Mouse (Mus musculus): Measurements from ENCODE around the gene Mybpc3. TPM values are rescaled to one million over a fixed set of nuclear protein-coding genes. Genes with fewer than 3 reads are reported as not detected.
A peak's percentile ranks its signal among the peaks of the same experiment; 100 is the strongest.

The Mybpc3 gene
- polyA plus RNA-seq, 1 experiment from 2014 or later, result not detected

DNA sequence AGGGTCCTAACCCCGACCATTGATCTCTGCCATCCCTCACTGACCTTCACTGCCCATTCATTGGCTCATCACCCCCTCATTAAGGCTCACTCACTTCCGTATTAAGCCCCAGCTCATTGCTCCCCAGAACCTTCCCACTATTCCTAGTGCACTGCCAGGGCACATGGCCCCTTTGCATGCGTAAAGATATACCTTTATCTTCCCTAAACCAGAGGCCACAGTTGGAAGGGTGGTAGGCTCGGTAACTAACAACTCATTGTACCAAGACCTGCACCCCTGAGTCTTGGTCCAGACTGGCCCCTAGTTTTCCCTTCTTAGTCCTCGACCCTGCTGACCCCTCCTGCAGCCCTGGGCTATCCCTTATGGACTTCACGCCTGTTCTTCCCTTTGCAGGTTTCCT, 4.1 kb upstream of the Mybpc3 start:
- Histone ChIP-seq H3K4me3 (replicated peaks) (no peak overlapping the region), H3K36me3 (no peaks in the 10 kb centered on the region), H3K9me3 (replicated peaks) (no peaks in the 10 kb centered on the region), H3K27ac (replicated peaks) (no peak overlapping the region), H3K4me2 (no peak overlapping the region), H3K9ac (replicated peaks) (no peak overlapping the region), H3K4me1 (peaks cover 3% of the 10 kb centered on the region; the same call in 1 of the 2 replicates), H3K27me3 (replicated peaks) (peaks cover 8% of the 10 kb centered on the region)
- WGBS, result 72% methylated on average over 6 of the region's 6 CpGs
- no peak for ATAC-seq (ENCODE audit: low FRiP score)

DNA sequence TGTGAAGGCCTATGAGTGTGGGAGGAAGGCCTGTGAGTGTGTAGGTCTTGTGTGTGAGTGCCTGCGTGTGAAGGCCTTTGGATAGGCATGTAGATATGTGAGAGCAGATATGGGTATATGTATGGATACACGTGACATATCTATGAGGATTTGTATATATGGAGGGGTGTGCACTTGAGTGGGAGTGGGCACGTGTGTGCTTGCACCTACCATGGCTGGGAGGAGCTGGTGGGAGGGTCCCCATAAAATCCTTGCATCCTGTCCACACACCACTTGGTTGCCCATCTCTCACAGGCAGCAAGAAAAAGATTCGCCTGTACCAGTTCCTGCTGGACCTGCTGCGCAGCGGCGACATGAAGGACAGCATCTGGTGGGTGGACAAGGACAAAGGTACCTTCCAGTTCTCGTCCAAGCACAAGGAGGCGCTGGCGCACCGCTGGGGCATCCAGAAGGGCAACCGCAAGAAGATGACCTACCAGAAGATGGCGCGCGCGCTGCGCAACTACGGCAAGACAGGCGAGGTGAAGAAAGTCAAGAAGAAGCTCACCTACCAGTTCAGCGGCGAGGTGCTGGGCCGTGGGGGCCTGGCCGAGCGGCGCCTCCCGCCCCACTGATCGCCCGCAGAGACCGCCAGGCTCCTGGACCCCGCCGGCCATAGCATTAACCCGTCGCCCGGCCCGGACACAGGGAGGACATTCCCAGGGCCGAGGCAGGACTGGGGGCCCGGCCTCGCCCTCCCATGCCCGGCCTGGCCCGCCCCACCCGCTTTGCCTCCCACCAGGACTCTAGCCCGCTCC, 3.0 kb upstream of the Mybpc3 start:
- H3K27ac ChIP-seq (replicated peaks), result no peak overlapping the region
- H3K9me3 ChIP-seq (replicated peaks), result no peaks in the 10 kb centered on the region
- peak overlapping the region; percentile 70 for H3K4me2 ChIP-seq
- ATAC-seq (ENCODE audit: low FRiP score), result no peak; the same call in 1 of the 2 replicates
- H3K27me3 ChIP-seq (replicated peaks), result peaks cover 8% of the 10 kb centered on the region
- H3K4me1 ChIP-seq, result peaks cover 3% of the 10 kb centered on the region; the same call in 1 of the 2 replicates
- WGBS, result 8% methylated on average over 40 of the region's 42 CpGs
- peak overlapping the region; percentile 41; the same call in 1 of the 2 replicates for H3K9ac ChIP-seq (replicated peaks)
- peak overlapping the region; percentile 31 for H3K4me3 ChIP-seq (replicated peaks)
- no peaks in the 10 kb centered on the region for H3K36me3 ChIP-seq

DNA sequence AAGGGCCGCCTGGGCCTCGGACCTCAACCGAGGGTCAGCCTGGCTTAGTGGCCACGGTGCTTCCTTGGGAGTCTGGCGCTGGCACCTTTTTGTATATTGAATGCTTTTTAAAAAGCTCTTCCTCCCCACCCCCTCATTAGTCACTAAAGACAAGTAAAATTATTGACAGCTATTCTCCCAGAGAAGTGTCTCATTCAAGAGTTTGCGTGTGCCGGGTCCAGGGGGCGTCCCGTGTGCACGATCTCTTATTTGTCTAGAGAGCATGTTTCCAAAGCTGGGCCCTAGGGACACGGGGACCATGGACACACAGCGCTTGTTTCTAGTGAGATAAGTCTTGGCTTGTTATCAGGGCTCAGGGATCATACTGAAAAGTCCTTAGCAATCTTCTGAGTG, 2.4 kb upstream of the Mybpc3 start:
- Histone ChIP-seq H3K4me3 (replicated peaks) (peak overlapping the region; percentile 31), H3K4me1 (peaks cover 3% of the 10 kb centered on the region; the same call in 1 of the 2 replicates), H3K27me3 (replicated peaks) (peaks cover 8% of the 10 kb centered on the region), H3K27ac (replicated peaks) (no peak overlapping the region), H3K9ac (replicated peaks) (peak overlapping the region; percentile 41; the same call in 1 of the 2 replicates), H3K36me3 (no peaks in the 10 kb centered on the region), H3K4me2 (peak overlapping the region; percentile 70), H3K9me3 (replicated peaks) (no peaks in the 10 kb centered on the region)
- WGBS, result 31% methylated on average over 12 of the region's 12 CpGs
- no peak for ATAC-seq (ENCODE audit: low FRiP score)

DNA sequence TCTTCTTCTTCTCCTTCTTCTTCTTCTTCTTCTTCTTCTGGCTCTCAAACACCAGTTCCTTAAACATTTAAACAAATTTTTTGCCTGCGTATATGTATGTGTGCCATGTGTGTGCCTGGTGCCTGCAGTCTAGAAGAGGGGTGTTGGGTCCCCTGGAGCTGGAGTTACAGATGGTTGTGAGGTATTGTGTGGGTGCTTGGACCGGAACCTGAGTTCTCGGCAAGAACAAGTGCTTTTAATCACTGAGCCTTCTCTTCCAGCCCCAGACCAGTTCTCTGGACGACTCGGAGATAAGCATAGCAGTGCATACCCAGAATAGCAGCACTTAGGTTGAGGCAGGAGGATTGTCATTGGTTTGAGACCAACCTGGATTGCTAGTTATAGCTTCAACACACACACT, 1.1 kb upstream of the Mybpc3 start:
- ATAC-seq (ENCODE audit: low FRiP score), result no peak
- 86% methylated on average over 5 of the region's 5 CpGs for WGBS
- H3K9ac ChIP-seq (replicated peaks), result no peak overlapping the region
- peaks cover 3% of the 10 kb centered on the region; the same call in 1 of the 2 replicates for H3K4me1 ChIP-seq
- H3K36me3 ChIP-seq, result no peaks in the 10 kb centered on the region
- no peak overlapping the region for H3K4me3 ChIP-seq (replicated peaks)
- H3K9me3 ChIP-seq (replicated peaks), result no peaks in the 10 kb centered on the region
- peaks cover 8% of the 10 kb centered on the region for H3K27me3 ChIP-seq (replicated peaks)
- H3K4me2 ChIP-seq, result no peak overlapping the region
- H3K27ac ChIP-seq (replicated peaks), result no peak overlapping the region

DNA sequence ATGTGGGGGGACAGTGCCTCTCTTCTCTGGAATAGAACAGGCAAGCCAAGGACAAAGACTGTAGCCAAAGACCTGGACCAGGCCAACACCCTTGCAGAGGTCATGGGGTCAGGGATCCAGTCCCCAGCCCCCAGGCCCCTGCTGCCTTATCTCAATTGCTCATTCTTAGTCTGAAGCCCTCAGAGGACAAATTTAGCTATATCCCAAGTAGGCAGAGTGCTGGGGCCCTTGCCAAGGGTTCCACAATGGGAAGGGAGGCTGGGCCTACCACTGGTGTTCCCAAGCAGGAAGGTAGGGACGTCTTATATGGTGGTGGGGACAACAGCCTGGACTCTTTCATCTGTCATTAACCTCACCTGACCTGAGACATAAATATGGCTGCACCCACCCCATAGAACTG, 703 bp downstream of the Mybpc3 start:
- H3K27me3 ChIP-seq (replicated peaks), result peaks cover 8% of the 10 kb centered on the region
- no peaks in the 10 kb centered on the region for H3K36me3 ChIP-seq
- H3K4me3 ChIP-seq (replicated peaks), result no peak overlapping the region
- WGBS, result 82% methylated on average over 1 of the region's 1 CpGs
- H3K4me1 ChIP-seq, result peaks cover 3% of the 10 kb centered on the region; the same call in 1 of the 2 replicates
- H3K4me2 ChIP-seq, result no peak overlapping the region
- ATAC-seq (ENCODE audit: low FRiP score), result no peak
- no peak overlapping the region for H3K27ac ChIP-seq (replicated peaks)
- no peak overlapping the region for H3K9ac ChIP-seq (replicated peaks)
- H3K9me3 ChIP-seq (replicated peaks), result no peaks in the 10 kb centered on the region

DNA sequence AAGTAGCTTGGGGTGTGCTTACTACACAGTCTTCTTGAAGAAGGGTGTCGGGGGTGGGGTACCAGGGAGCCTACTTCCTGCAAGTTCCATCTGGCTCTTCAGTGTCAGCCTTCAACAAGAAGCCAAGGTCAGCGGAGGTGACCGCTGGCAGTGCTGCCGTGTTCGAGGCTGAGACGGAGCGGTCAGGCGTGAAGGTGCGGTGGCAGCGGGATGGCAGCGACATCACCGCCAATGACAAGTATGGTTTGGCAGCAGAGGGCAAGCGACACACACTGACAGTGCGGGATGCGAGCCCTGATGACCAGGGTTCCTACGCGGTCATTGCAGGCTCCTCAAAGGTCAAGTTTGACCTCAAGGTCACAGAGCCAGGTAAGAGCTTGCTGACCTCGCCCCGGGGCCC, 1.1 kb downstream of the Mybpc3 start:
- H3K27me3 ChIP-seq (replicated peaks), result peaks cover 8% of the 10 kb centered on the region
- no peak overlapping the region for H3K9ac ChIP-seq (replicated peaks)
- H3K9me3 ChIP-seq (replicated peaks), result no peaks in the 10 kb centered on the region
- H3K4me3 ChIP-seq (replicated peaks), result no peak overlapping the region
- H3K4me2 ChIP-seq, result no peak overlapping the region
- peaks cover 3% of the 10 kb centered on the region; the same call in 1 of the 2 replicates for H3K4me1 ChIP-seq
- H3K36me3 ChIP-seq, result no peaks in the 10 kb centered on the region
- ATAC-seq (ENCODE audit: low FRiP score), result no peak
- 93% methylated on average over 19 of the region's 19 CpGs for WGBS
- no peak overlapping the region for H3K27ac ChIP-seq (replicated peaks)

DNA sequence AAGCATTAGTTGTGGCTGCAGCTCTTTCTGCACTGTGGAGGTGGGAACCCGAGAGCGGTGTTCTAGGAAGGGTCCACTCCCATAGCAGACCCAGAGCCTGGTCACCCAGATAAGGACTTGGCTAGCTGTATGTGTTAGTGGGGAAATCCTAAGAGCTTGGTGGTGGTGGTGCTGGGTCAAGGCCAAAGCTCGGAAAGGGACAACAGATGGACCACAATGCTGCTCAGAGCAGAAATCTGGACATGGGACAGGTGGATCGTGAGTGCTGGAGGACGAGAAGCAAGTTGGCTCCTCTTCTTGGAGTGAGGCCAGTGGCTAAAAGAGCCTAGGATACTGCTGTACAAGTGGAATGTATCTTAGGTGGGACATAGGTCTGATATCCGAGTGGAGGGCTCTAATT, 1.6 kb downstream of the Mybpc3 start:
- no peak for ATAC-seq (ENCODE audit: low FRiP score)
- 88% methylated on average over 6 of the region's 6 CpGs for WGBS
- H3K4me3 ChIP-seq (replicated peaks), result no peak overlapping the region

DNA sequence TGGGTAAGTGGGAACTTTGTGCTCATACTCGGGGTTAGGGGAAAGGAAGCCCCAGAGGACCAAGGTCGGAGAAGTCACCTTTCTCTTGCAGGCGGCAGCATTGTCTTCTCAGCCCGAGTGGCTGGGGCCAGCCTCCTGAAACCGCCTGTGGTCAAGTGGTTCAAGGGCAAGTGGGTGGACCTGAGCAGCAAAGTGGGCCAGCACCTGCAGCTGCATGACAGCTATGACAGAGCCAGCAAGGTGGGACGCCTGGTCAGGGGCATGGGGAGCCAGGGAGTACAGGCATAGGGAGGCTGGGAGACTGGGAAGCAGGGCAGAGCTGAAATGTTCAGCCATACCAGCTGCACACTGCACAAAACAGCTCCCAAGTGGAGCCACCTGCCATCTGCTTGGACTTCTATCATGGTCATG, 2.3 kb downstream of the Mybpc3 start:
- H3K27ac ChIP-seq (replicated peaks), result no peak overlapping the region
- H3K4me1 ChIP-seq, result no peaks in the 10 kb centered on the region
- WGBS, result 74% methylated on average over 6 of the region's 6 CpGs
- peaks cover 4% of the 10 kb centered on the region; the same call in 1 of the 2 replicates for H3K27me3 ChIP-seq (replicated peaks)
- H3K9me3 ChIP-seq (replicated peaks), result no peaks in the 10 kb centered on the region
- H3K9ac ChIP-seq (replicated peaks), result no peak overlapping the region
- H3K36me3 ChIP-seq, result no peaks in the 10 kb centered on the region
- H3K4me3 ChIP-seq (replicated peaks), result no peak overlapping the region
- no peak overlapping the region for H3K4me2 ChIP-seq
- no peak for ATAC-seq (ENCODE audit: low FRiP score)

More for the DNA sequence above, 1.6 kb downstream of the Mybpc3 start:
- peaks cover 8% of the 10 kb centered on the region for H3K27me3 ChIP-seq (replicated peaks)
- no peaks in the 10 kb centered on the region for H3K36me3 ChIP-seq
- H3K27ac ChIP-seq (replicated peaks), result no peak overlapping the region
- H3K9ac ChIP-seq (replicated peaks), result no peak overlapping the region
- H3K9me3 ChIP-seq (replicated peaks), result no peaks in the 10 kb centered on the region
- H3K4me1 ChIP-seq, result peaks cover 3% of the 10 kb centered on the region; the same call in 1 of the 2 replicates
- H3K4me2 ChIP-seq, result no peak overlapping the region

DNA sequence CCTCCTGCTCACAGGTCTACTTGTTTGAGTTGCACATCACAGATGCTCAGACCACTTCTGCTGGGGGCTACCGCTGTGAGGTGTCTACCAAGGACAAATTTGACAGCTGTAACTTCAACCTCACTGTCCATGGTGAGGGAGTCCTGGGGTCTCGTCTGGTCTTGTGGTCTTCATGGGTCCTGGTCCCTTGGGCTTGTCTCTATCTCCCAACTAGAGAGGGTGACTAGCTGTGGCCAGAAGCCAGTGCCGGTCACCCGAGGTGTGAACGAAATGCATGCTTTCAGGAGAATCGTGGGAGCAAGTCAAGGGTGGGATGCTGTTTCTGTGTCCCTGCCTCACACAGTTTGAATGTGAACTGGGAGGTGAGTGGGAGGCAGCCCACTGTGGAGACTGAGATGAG, 3.1 kb downstream of the Mybpc3 start:
- Histone ChIP-seq H3K4me3 (replicated peaks) (no peak overlapping the region), H3K9me3 (replicated peaks) (no peaks in the 10 kb centered on the region), H3K27ac (replicated peaks) (no peak overlapping the region), H3K36me3 (no peaks in the 10 kb centered on the region), H3K4me1 (no peaks in the 10 kb centered on the region), H3K4me2 (no peak overlapping the region), H3K9ac (replicated peaks) (no peak overlapping the region), H3K27me3 (replicated peaks) (no peaks in the 10 kb centered on the region; the same call in 1 of the 2 replicates)
- 86% methylated on average over 6 of the region's 6 CpGs for WGBS
- ATAC-seq (ENCODE audit: low FRiP score), result no peak

DNA sequence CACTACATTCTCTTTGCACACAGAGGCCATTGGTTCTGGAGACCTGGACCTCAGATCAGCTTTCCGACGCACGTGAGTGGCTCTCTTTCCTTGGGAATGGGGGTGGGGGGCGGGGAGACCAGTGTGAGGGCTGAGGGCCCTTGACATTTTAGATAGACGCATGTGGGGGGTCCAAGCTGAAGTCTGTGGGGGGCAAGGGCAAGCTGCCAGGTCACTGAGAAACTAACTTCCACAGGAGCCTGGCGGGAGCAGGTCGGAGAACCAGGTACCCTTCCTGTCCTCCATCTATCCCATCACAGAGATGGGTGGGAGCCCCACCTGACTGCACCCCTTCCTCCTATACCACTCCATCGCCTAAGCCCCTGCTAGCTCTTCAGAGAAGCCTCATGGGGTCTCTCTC, 3.6 kb downstream of the Mybpc3 start:
- no peak overlapping the region for H3K4me2 ChIP-seq
- no peak for ATAC-seq (ENCODE audit: low FRiP score)
- no peak overlapping the region for H3K4me3 ChIP-seq (replicated peaks)
- no peak overlapping the region for H3K9ac ChIP-seq (replicated peaks)
- H3K9me3 ChIP-seq (replicated peaks), result no peaks in the 10 kb centered on the region
- H3K27ac ChIP-seq (replicated peaks), result no peak overlapping the region
- no peaks in the 10 kb centered on the region for H3K27me3 ChIP-seq (replicated peaks)
- 69% methylated on average over 8 of the region's 8 CpGs for WGBS
- no peaks in the 10 kb centered on the region for H3K4me1 ChIP-seq
- no peaks in the 10 kb centered on the region for H3K36me3 ChIP-seq

DNA sequence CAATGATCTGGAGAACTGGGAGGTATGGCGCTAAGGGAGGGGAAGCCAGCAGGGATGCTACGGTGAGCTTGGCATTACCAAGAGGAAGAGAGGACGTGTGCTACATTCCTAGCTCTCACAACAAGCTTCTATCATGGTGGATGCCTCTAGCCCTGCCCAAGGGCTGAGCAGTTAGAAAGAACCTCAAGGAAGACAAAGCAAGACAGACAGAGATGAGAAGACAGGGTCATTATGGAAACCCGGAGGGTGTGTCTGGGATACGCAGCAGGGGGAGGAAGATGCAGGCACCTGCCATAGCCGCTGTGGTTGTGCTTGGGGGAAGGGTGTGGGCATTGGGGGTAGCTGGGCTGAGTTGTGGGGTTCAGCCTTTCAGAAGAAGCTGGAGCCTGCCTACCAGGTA, 5.6 kb downstream of the Mybpc3 start:
- Histone ChIP-seq H3K4me1 (no peaks in the 10 kb centered on the region), H3K36me3 (no peaks in the 10 kb centered on the region), H3K9me3 (replicated peaks) (no peaks in the 10 kb centered on the region), H3K4me3 (replicated peaks) (no peak overlapping the region), H3K9ac (replicated peaks) (no peak overlapping the region), H3K27ac (replicated peaks) (no peak overlapping the region), H3K27me3 (replicated peaks) (no peaks in the 10 kb centered on the region), H3K4me2 (no peak overlapping the region)
- ATAC-seq (ENCODE audit: low FRiP score), result no peak
- 79% methylated on average over 6 of the region's 6 CpGs for WGBS

DNA sequence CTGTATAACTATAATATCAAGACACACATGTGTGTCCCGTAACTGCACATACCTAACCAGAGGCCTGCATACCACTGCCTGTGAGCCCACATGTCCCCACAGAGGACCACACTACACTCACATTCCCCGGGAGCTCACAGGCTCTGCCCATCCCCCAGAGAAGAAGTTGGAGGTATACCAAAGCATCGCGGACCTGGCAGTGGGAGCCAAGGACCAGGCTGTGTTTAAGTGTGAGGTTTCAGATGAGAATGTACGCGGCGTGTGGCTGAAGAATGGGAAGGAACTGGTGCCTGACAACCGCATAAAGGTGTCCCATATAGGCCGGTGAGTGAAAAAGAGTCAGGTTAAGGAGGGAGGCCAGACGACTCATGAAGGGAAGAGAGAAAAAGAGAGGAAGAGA, 7.2 kb downstream of the Mybpc3 start:
- Histone ChIP-seq H3K4me2 (no peak overlapping the region), H3K9me3 (replicated peaks) (no peaks in the 10 kb centered on the region), H3K9ac (replicated peaks) (no peak overlapping the region), H3K36me3 (no peaks in the 10 kb centered on the region), H3K4me1 (no peaks in the 10 kb centered on the region), H3K4me3 (replicated peaks) (no peak overlapping the region), H3K27me3 (replicated peaks) (no peaks in the 10 kb centered on the region), H3K27ac (replicated peaks) (no peak overlapping the region)
- no peak for ATAC-seq (ENCODE audit: low FRiP score)
- 93% methylated on average over 10 of the region's 10 CpGs for WGBS

Measured in neural tube, embryonic 15.5 days (tissue).